Mouse (Mus musculus): ENCODE data around the gene Gm49387. TPM values are rescaled to one million over a fixed set of nuclear protein-coding genes. Genes with fewer than 3 reads are reported as not detected.
A peak's percentile ranks its signal among the peaks of the same experiment; 100 is the strongest.

The Gm49387 gene
- 0.78 and 1.1 TPM in 2 replicates for polyA plus RNA-seq (2015; fragmentation: Nextera tagmentation; extraction: Ambion mirVana)

DNA sequence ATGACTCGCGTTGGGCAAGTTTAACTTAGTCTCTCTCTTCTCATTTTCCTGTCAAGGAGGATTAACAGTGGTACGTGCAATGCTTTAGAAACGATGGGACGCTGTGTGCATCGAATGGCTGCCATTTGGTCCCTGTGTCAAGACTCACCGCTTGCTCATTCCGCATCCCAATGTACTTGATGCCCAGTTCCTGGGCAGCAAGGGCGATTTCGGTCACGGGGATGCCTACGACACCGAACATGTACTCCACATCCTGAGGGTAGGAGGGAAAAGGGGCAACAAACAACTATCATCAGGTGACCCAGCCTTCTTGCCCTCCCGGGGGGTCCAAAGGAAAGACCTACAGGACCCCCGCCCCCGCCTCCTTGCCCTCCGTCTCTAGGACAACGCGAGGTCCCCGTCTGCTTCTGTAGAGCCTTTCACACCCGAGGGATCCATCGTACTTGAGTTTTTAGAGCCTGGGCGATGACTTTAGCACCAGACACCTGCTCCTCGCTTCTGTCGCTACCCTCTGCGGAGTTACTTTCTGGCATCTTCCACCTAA is at the start of gene Gm49387:
Gene Gm49387 (minus strand): TSS at position 533 of the 544 bp plus-strand sequence.
- peak within 1 kb of the TSS; percentile 66 for H3K4me3 ChIP-seq
- no peaks in the 10 kb centered on the region for H3K27me3 ChIP-seq
- peak within 1 kb of the TSS; percentile 92 for H3K4me2 ChIP-seq
- no peaks in the 10 kb centered on the region for H3K9me3 ChIP-seq
- H3K4me1 ChIP-seq = peaks cover 15% of the 10 kb centered on the region
- peak within 1 kb of the TSS; percentile 79 for H3K9ac ChIP-seq
- H3K36me3 ChIP-seq = no peaks in the 10 kb centered on the region
- ATAC-seq (ENCODE audit: insufficient number of reproducible peaks, insufficient read depth, low FRiP score, low TSS enrichment, low read depth) = peak; percentile 15; the same call in 1 of the 2 replicates
- H3K27ac ChIP-seq = peak within 1 kb of the TSS; percentile 93
- WGBS = 4% methylated on average over 26 of the region's 26 CpGs

DNA sequence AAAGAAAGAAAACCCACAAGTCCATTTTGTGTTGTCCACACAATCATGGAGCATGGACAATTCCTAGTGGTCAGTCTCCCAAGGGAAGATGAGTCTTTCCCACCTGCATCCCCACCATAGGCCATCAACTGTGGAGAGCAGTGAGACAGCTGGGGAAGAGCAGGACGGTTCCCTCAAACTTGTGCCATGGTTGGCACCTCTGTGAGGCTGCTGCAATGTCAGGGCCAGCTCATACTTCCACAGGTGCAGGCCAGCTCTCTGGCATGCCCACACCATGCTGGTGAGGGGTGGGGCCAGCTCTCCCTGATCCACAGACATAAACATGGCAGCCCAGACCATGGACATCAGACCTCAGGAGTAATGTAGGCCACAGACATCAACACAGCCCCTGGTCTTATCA is 45.6 kb upstream of the Gm49387 start:
- no peak overlapping the region for H3K4me3 ChIP-seq
- WGBS = 87% methylated on average over 1 of the region's 1 CpGs
- H3K27ac ChIP-seq = no peak overlapping the region
- H3K9me3 ChIP-seq = no peaks in the 10 kb centered on the region
- H3K4me2 ChIP-seq = no peak overlapping the region
- no peak overlapping the region for H3K9ac ChIP-seq
- peaks cover 14% of the 10 kb centered on the region for H3K4me1 ChIP-seq
- H3K27me3 ChIP-seq = no peaks in the 10 kb centered on the region
- ATAC-seq (ENCODE audit: insufficient number of reproducible peaks, insufficient read depth, low FRiP score, low TSS enrichment, low read depth) = no peak
- no peaks in the 10 kb centered on the region for H3K36me3 ChIP-seq

- 87% methylated on average over 10 of the region's 10 CpGs for WGBS
- H3K4me3 ChIP-seq = no peak overlapping the region
- H3K27me3 ChIP-seq = no peaks in the 10 kb centered on the region
- H3K27ac ChIP-seq = no peak overlapping the region
- H3K9me3 ChIP-seq = no peaks in the 10 kb centered on the region
- no peaks in the 10 kb centered on the region for H3K36me3 ChIP-seq
- peaks cover 14% of the 10 kb centered on the region for H3K4me1 ChIP-seq
- no peak overlapping the region for H3K4me2 ChIP-seq
- no peak overlapping the region for H3K9ac ChIP-seq
- ATAC-seq (ENCODE audit: insufficient number of reproducible peaks, insufficient read depth, low FRiP score, low TSS enrichment, low read depth) = no peak
These were observed 45.0 kb upstream of the Gm49387 start for GRCm38 (mm10) chr14:31685680-31686079.

GRCm38 (mm10) chr14:31684343-31685040 is 43.8 kb upstream of the Gm49387 start:
- WGBS = 46% methylated on average over 7 of the region's 7 CpGs
- ATAC-seq (ENCODE audit: insufficient number of reproducible peaks, insufficient read depth, low FRiP score, low TSS enrichment, low read depth) = no peak
- Histone ChIP-seq H3K36me3 (no peaks in the 10 kb centered on the region), H3K9ac (no peak overlapping the region), H3K4me2 (no peak overlapping the region), H3K9me3 (no peaks in the 10 kb centered on the region), H3K27ac (peak overlapping the region; percentile 28), H3K4me1 (peaks cover 14% of the 10 kb centered on the region), H3K4me3 (no peak overlapping the region), H3K27me3 (no peaks in the 10 kb centered on the region)

GRCm38 (mm10) chr14:31683610-31684009 is 42.9 kb upstream of the Gm49387 start:
- no peak overlapping the region for H3K9ac ChIP-seq
- no peak overlapping the region for H3K4me2 ChIP-seq
- WGBS = 80% methylated on average over 2 of the region's 2 CpGs
- H3K27ac ChIP-seq = no peak overlapping the region
- H3K4me1 ChIP-seq = peaks cover 14% of the 10 kb centered on the region
- no peak overlapping the region for H3K4me3 ChIP-seq
- H3K27me3 ChIP-seq = no peaks in the 10 kb centered on the region
- H3K9me3 ChIP-seq = no peaks in the 10 kb centered on the region
- no peaks in the 10 kb centered on the region for H3K36me3 ChIP-seq
- no peak for ATAC-seq (ENCODE audit: insufficient number of reproducible peaks, insufficient read depth, low FRiP score, low TSS enrichment, low read depth)

- Histone ChIP-seq H3K27me3 (no peaks in the 10 kb centered on the region), H3K4me3 (no peak overlapping the region), H3K4me1 (peaks cover 14% of the 10 kb centered on the region), H3K4me2 (no peak overlapping the region), H3K9ac (no peak overlapping the region), H3K27ac (peak overlapping the region; percentile 64), H3K36me3 (no peaks in the 10 kb centered on the region), H3K9me3 (no peaks in the 10 kb centered on the region)
- WGBS = 40% methylated on average over 5 of the region's 5 CpGs
- ATAC-seq (ENCODE audit: insufficient number of reproducible peaks, insufficient read depth, low FRiP score, low TSS enrichment, low read depth) = no peak
These were observed 41.4 kb upstream of the Gm49387 start for GRCm38 (mm10) chr14:31681931-31682555.

DNA sequence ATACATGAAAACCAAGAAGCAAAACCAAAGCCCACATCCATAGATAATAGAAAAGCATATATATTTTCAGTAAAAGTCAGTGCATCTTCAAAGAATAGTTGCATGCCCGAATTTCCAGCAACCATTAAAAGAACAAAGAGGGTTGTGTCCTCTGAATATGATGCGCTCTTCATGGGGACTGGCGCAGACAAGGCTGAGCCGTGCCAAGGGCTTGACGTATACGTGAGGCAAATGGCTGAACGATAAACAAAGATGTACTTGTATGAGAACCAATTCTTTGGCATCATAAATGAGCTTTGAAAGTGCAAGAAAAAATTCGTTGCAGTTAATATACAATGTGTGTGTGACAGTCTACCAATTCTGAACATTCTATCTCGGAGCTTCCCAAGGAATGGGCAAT is 40.6 kb upstream of the Gm49387 start:
- H3K9ac ChIP-seq = no peak overlapping the region
- 81% methylated on average over 9 of the region's 9 CpGs for WGBS
- no peaks in the 10 kb centered on the region for H3K27me3 ChIP-seq
- ATAC-seq (ENCODE audit: insufficient number of reproducible peaks, insufficient read depth, low FRiP score, low TSS enrichment, low read depth) = no peak
- H3K36me3 ChIP-seq = no peaks in the 10 kb centered on the region
- no peak overlapping the region for H3K4me3 ChIP-seq
- no peaks in the 10 kb centered on the region for H3K9me3 ChIP-seq
- no peak overlapping the region for H3K4me2 ChIP-seq
- H3K27ac ChIP-seq = no peak overlapping the region
- peaks cover 14% of the 10 kb centered on the region for H3K4me1 ChIP-seq

DNA sequence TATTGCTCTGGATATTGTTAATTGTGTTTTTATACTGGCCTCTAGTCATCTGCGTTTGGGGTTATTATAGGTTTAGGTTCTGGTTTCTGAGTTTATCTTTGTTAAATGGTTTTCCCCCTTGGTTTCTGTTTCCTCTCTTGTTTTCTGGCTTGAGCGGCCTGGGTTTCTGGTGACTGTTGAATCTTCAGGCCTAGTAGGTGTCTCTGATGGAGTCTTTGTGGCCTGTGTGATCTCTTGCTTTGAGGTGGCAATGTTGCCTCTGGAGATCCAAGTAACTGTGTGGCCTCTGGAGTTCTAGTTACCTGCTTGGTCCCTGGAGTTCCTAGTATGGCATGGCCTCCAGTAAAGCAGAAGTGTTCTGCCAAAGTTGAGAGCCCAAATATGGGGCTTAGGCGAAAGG is 40.0 kb upstream of the Gm49387 start:
- H3K4me2 ChIP-seq = no peak overlapping the region
- H3K9ac ChIP-seq = no peak overlapping the region
- H3K4me3 ChIP-seq = no peak overlapping the region
- no peak overlapping the region for H3K27ac ChIP-seq
- H3K36me3 ChIP-seq = no peaks in the 10 kb centered on the region
- H3K27me3 ChIP-seq = no peaks in the 10 kb centered on the region
- ATAC-seq (ENCODE audit: insufficient number of reproducible peaks, insufficient read depth, low FRiP score, low TSS enrichment, low read depth) = no peak
- no peaks in the 10 kb centered on the region for H3K9me3 ChIP-seq
- peaks cover 14% of the 10 kb centered on the region for H3K4me1 ChIP-seq
- 92% methylated on average over 3 of the region's 3 CpGs for WGBS

DNA sequence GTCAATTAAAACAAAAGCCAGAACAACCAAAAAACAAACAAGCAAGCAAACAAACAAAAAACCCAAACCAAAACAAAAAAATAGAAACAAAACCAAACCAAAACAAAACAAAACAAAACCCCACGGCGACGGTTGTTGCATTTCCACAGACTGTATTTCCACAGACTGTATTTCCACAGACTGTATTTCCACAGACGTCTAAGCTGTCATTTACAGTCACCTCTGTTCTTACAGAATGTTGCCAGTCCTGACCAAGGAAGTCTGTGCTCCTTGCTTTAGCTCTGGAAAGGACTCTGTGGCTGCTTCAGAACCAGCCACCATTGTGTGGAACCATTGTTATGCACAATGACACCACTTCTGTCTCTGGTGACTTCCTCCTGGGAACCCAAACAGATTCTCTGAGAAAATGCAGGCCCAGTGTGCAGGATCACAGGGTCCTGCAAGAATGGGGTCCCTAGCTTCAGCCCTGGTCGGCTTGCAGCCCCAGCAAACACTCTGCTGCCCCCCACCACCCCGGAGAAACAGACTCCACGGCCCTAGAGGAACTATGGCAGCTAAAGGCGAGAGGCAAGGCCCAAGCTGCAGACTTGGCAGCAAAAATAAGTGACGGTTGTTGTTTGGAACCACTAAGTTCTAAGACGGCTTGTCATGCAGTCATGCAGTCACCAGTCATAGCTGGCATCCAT is 31.1 kb upstream of the Gm49387 start:
- Histone ChIP-seq H3K4me1 (peaks cover 28% of the 10 kb centered on the region), H3K36me3 (peaks cover 15% of the 10 kb centered on the region), H3K27ac (peak overlapping the region; percentile 2; the same call in 1 of the 2 replicates), H3K27me3 (no peaks in the 10 kb centered on the region), H3K9ac (no peak overlapping the region), H3K9me3 (no peaks in the 10 kb centered on the region), H3K4me2 (no peak overlapping the region), H3K4me3 (no peak overlapping the region)
- no peak for ATAC-seq (ENCODE audit: insufficient number of reproducible peaks, insufficient read depth, low FRiP score, low TSS enrichment, low read depth)
- 55% methylated on average over 10 of the region's 10 CpGs for WGBS

GRCm38 (mm10) chr14:31669642-31670490 is 29.2 kb upstream of the Gm49387 start:
- Histone ChIP-seq H3K36me3 (peaks cover 18% of the 10 kb centered on the region), H3K4me3 (no peak overlapping the region), H3K4me2 (peak overlapping the region; percentile 29), H3K27ac (peak overlapping the region; percentile 89), H3K9me3 (no peaks in the 10 kb centered on the region), H3K27me3 (no peaks in the 10 kb centered on the region), H3K9ac (peak overlapping the region; percentile 6), H3K4me1 (peaks cover 36% of the 10 kb centered on the region)
- 68% methylated on average over 15 of the region's 15 CpGs for WGBS
- no peak; the same call in 1 of the 2 replicates for ATAC-seq (ENCODE audit: insufficient number of reproducible peaks, insufficient read depth, low FRiP score, low TSS enrichment, low read depth)

DNA sequence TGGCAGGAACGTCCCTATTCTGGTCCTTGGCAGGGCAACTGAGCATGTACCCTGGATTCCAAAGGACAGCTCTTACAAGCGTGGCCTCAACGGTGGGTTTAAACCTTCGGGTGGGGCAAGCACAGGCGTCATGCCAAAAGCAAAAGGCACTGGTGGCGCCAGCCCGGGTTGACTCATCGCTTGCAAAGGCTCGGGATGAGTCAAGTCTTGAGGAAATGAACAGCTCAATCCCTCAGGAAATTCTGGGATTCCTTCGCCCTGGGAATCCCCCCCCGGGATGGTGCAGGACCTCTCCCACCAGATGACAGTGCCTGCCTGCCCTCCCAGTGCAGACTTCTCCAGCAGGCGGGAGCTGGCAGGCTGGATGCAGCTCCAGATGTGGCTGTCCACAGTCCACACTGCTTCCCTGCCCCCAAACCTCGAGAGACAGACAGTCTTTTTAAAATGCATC is 28.5 kb upstream of the Gm49387 start:
- H3K9me3 ChIP-seq = no peaks in the 10 kb centered on the region
- peak overlapping the region; percentile 6; the same call in 1 of the 2 replicates for H3K9ac ChIP-seq
- H3K4me1 ChIP-seq = peaks cover 43% of the 10 kb centered on the region
- H3K4me3 ChIP-seq = no peak overlapping the region
- peak overlapping the region; percentile 89 for H3K27ac ChIP-seq
- peak overlapping the region; percentile 29 for H3K4me2 ChIP-seq
- H3K36me3 ChIP-seq = peaks cover 18% of the 10 kb centered on the region
- peak; percentile 53; the same call in 1 of the 2 replicates for ATAC-seq (ENCODE audit: insufficient number of reproducible peaks, insufficient read depth, low FRiP score, low TSS enrichment, low read depth)
- H3K27me3 ChIP-seq = no peaks in the 10 kb centered on the region
- WGBS = 62% methylated on average over 13 of the region's 13 CpGs
